Mouse (Mus musculus): Measurements from ENCODE around the gene Adgrd1.

DNA sequence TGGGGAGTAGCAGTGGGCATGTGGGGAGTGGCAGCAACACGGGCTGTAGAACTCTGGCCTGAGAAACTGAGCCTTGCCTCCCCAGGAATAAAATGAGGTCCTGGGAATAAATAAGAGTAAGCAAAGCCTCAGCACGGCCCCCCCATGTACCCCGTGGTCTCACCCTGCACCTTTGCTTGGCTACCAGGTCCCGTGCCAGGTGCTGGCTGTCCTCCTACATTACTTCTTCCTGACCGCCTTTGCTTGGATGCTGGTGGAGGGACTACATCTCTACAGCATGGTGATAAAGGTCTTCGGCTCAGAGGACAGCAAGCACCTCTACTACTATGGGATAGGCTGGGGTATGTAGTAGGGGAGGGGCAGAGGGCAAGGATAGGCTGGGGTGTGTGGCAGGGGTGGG, 82.8 kb downstream of the Adgrd1 start:
- TF ChIP-seq CTCF (conservative IDR thresholded peaks at IDR 0.05; ENCODE audit: low read length) (no peak), POU5F1 (IDR thresholded peaks at IDR 0.05; ENCODE audit: borderline replicate concordance, low read length) (no peak)

Measured in E14TG2a.4 (cell line).